Mouse (Mus musculus) heart, embryonic 15.5 days (tissue): ENCODE data around the gene Tfe3. TPM values are rescaled to one million over a fixed set of nuclear protein-coding genes. Genes with fewer than 3 reads are reported as not detected.
A peak's percentile ranks its signal among the peaks of the same experiment; 100 is the strongest.
"Not testable (repeated sequence)": the region's sequence is repeated elsewhere in the genome, so short reads cannot be mapped to it uniquely, and the experiment has no call there.

Experiments used
- ATAC-seq: fragments of 200-750 bp; cut with Nextera tagmentation; replicated peaks from 2 replicates; pipeline ENCODE4 v1.8.0; 2017; ENCODE audit warnings: low read depth, moderate TSS enrichment; ENCODE audit not compliant: insufficient number of reproducible peaks, insufficient read depth, low FRiP score
- H3K27ac ChIP-seq: fragments of 300-500 bp; sonication (generic); 2 replicates; pipeline ENCODE4 v1.5.1; 2015; ENCODE audit warnings: mild to moderate bottlenecking, inconsistent platforms
- H3K27me3 ChIP-seq: fragments of 300-500 bp; sonication (generic); 2 replicates; pipeline ENCODE4 v1.6.1; 2015; ENCODE audit warnings: inconsistent platforms
- H3K36me3 ChIP-seq: fragments of 300-500 bp; sonication (generic); 2 replicates; pipeline ENCODE4 v1.6.1; 2015; ENCODE audit warnings: mild to moderate bottlenecking, inconsistent platforms
- H3K4me1 ChIP-seq: fragments of 300-500 bp; sonication (generic); replicated peaks from 2 replicates; pipeline ENCODE4 v1.6.1; 2015; ENCODE audit warnings: inconsistent platforms
- H3K4me2 ChIP-seq: fragments of 300-500 bp; sonication (generic); 2 replicates; pipeline ENCODE4 v1.6.1; 2015; ENCODE audit warnings: inconsistent platforms, mild to moderate bottlenecking, moderate library complexity
- H3K4me3 ChIP-seq: fragments of 300-500 bp; sonication (generic); 2 replicates; pipeline ENCODE4 v1.5.1; 2015; ENCODE audit warnings: mild to moderate bottlenecking, inconsistent platforms
- H3K9ac ChIP-seq: fragments of 300-500 bp; sonication (generic); 2 replicates; pipeline ENCODE4 v1.6.1; 2015; ENCODE audit warnings: mild to moderate bottlenecking, inconsistent platforms
- H3K9me3 ChIP-seq: fragments of 300-500 bp; sonication (generic); replicated peaks from 2 replicates; pipeline ENCODE4 v1.6.1; 2016; ENCODE audit warnings: inconsistent platforms
- WGBS: fragments of 180-500 bp; shearing (Covaris S2); methylation state at CpG from one replicate; pipeline ENCODE4 v1.1.7; 2015; ENCODE audit warnings: mixed read lengths; 5-methylcytosine and 5-hydroxymethylcytosine counted together
- polyA plus RNA-seq: library from polyadenylated mRNA; unstranded; fragments of >200 nt; fragmentation: Nextera tagmentation; extraction: Ambion mirVana; gene quantifications from 2 replicates; pipeline ENCODE4 v1.2.1, GENCODE M21; 2015

The Tfe3 gene
- polyA plus RNA-seq, 1 experiment from 2014 or later, result 16.6 TPM

DNA sequence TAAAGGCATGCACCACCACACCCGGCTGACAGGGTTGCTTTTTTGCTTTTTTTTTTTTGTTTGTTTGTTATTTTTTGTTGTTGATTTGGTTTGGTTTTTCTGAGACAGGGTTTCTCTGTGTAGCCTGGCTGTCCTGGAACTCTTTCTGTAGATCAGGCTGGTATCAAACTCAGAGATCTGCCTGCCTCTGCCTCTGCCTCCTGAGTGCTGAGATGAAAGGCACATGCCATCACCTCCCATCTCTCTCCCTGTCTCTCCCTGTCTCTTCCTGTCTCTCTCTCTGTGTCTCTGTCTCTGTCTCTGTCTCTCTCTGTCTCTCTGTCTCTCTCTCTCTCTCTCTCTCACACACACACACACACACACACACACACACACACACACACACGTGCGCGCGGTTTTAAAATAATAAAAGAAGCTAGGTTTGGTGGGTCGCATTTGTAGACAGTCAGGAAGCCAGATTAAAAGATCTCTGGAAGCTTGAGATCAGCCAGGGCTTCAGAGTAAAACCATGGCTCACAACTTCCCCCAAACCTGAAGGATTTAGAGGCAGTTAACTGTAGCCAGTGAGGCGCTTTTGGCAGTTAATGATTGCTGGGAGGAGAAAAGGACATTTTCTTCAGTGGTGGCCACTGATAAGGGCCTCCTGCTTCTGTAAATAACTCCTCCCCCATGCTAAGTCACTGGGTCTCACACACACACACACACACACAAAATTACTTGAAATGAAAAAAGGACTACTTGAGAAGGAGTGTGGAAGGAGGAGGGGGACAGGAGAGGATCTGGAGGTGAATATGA lies 16.3 kb downstream of the Tfe3 start:
- H3K4me2 ChIP-seq, result no peak overlapping the region
- H3K36me3 ChIP-seq, result no peaks in the 10 kb centered on the region
- no peak overlapping the region for H3K4me3 ChIP-seq
- no peaks in the 10 kb centered on the region for H3K27me3 ChIP-seq
- no peaks in the 10 kb centered on the region for H3K9me3 ChIP-seq
- no peaks in the 10 kb centered on the region for H3K4me1 ChIP-seq
- H3K27ac ChIP-seq, result no peak overlapping the region
- H3K9ac ChIP-seq, result no peak overlapping the region
- 66% methylated on average over 7 of the region's 7 CpGs for WGBS
- ATAC-seq, result no peak

DNA sequence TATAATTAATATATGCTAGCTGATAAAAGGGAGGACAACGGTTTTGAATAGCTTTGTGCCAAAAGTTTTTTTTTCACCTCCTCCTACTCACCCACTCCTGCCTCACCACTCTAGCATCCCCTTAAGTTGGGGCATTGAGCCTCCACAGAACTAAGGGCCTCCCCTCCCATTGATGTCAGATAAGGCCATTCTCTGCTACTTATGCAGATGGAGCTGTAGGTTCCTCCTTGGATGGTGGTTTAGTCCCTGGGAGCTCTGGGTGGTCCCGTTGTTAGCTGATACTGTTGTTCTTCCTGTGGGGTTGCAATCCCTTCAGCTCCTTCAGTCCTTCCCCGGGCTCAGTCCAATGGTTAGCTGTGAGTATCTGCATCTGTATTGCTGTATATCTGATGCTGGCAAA lies 16.9 kb downstream of the Tfe3 start:
- no peak for ATAC-seq
- H3K4me2 ChIP-seq, result no peak overlapping the region
- 20% methylated on average over 3 of the region's 3 CpGs for WGBS
- H3K9ac ChIP-seq, result no peak overlapping the region
- no peaks in the 10 kb centered on the region for H3K36me3 ChIP-seq
- no peaks in the 10 kb centered on the region for H3K4me1 ChIP-seq
- no peak overlapping the region for H3K27ac ChIP-seq
- H3K27me3 ChIP-seq, result no peaks in the 10 kb centered on the region
- H3K4me3 ChIP-seq, result no peak overlapping the region
- H3K9me3 ChIP-seq, result no peaks in the 10 kb centered on the region

DNA sequence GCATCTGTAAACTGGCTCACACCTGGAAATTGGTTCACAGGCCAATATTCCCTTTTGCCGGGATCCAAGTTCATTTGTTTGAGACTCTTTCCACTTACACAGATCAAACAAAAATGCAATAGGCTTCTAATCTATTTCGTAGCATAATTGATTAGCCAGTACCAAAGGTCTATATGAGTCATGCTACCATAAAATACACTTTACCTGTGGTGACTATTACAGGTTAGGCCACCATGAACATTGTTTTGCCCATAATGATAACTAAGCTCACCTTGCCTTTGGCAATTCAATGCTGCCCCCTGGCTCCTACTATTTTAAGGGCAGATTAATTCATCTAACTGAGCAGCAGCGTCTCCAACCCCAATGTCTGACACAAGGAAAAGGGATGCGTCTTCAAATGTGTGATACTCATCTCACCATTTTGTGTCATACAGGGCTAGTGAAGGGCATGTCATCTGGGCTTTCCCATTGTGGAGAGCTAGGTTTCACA lies 20.3 kb downstream of the Tfe3 start:
- H3K9ac ChIP-seq, result no peak overlapping the region
- WGBS, result 64% methylated on average over 4 of the region's 4 CpGs
- no peak overlapping the region for H3K27ac ChIP-seq
- no peaks in the 10 kb centered on the region for H3K27me3 ChIP-seq
- no peaks in the 10 kb centered on the region for H3K36me3 ChIP-seq
- no peak overlapping the region for H3K4me3 ChIP-seq
- no peaks in the 10 kb centered on the region for H3K4me1 ChIP-seq
- H3K4me2 ChIP-seq, result no peak overlapping the region
- no peaks in the 10 kb centered on the region for H3K9me3 ChIP-seq
- ATAC-seq, result no peak

DNA sequence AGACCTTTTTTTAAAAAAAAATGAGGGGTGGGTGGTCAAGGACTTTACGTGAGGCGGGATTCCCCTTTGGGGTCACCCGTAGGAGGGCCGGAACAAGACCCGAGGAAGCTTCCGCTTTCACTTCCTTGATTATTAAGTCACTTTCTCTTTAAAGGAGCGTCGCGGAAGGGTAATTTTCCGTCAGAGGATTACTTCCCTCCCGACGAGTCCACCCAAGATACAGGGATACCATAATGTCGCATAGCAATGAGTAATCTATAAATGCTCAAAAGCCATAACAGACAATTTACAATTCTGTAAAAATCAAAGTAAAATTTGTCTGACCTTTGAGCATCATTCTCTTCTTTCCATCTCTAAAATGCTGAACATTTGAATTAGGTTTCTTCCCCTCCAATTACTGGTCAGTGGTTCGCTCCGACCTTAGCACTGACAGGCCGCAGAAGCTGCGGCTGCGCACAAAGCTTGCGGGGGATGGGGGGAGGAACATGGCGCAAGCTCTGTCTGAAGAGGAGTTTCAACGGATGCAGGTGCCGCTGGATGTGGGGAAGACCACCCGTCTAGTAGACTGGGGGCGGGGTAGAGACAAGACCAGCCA lies 27.3 kb downstream of the Tfe3 start, which contains the start of gene Gripap1:
TSS of gene Gripap1 (plus strand) at position 224 of the 595 bp plus-strand sequence.
- H3K36me3 ChIP-seq, result no peaks in the 10 kb centered on the region
- 13% methylated on average over 24 of the region's 24 CpGs for WGBS

DNA sequence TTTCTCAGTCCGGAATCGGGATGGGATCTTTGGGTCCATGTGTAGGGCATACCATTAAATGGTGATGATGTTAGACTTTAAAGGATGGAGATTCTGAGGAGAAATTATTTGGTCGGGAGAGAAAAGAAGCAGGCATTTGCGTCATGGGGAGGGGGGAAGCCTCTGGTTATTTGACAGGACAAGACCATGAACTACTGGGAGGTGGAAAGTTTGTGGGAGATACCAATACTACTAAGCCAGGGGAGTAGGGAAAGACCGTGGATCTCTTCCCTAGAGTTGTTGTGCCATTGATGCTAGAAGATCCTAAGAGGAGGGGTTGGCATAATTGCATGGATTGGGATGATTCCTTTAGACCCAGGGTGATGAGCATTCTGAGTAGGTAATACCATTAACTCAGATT lies 27.9 kb downstream of the Tfe3 start:
- no peaks in the 10 kb centered on the region for H3K36me3 ChIP-seq
- no peak for ATAC-seq
- H3K9me3 ChIP-seq, result no peaks in the 10 kb centered on the region
- H3K9ac ChIP-seq, result peak overlapping the region; percentile 56; the same call in 1 of the 2 replicates
- 19% methylated on average over 5 of the region's 5 CpGs for WGBS
- peak overlapping the region; percentile 62 for H3K4me3 ChIP-seq
- no peaks in the 10 kb centered on the region for H3K27me3 ChIP-seq
- peaks cover 7% of the 10 kb centered on the region for H3K4me1 ChIP-seq
- peak overlapping the region; percentile 57 for H3K4me2 ChIP-seq
- no peak overlapping the region for H3K27ac ChIP-seq

More for the DNA sequence above, 27.3 kb downstream of the Tfe3 start, which contains the start of gene Gripap1:
- Histone ChIP-seq H3K4me1 (peaks cover 7% of the 10 kb centered on the region), H3K27ac (no peak within 1 kb of the TSS), H3K9me3 (no peaks in the 10 kb centered on the region), H3K9ac (peak within 1 kb of the TSS; percentile 56; the same call in 1 of the 2 replicates), H3K4me3 (peak within 1 kb of the TSS; percentile 62), H3K27me3 (no peaks in the 10 kb centered on the region), H3K4me2 (peak within 1 kb of the TSS; percentile 57)
- peak; percentile 69 for ATAC-seq

DNA sequence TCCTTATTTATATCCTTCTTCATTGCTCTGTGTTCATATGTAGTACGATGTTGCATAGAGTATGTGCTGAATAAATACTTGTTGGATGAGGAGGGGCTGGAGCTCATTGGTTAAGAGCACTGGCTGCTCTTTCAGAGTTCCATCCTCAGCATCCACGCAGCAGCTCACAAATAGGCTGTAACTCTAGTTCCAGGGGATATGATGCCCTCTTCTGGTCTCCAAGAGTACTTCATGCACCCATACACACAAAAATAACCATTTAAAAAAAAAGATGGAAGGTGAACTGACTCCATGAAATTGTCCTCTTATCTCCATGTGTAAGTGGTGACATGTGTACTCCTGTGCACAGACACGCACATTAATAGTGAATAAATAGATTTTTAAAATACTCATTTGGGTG lies 31.0 kb downstream of the Tfe3 start:
- no peak for ATAC-seq
- H3K4me1 ChIP-seq, result peaks cover 7% of the 10 kb centered on the region

DNA sequence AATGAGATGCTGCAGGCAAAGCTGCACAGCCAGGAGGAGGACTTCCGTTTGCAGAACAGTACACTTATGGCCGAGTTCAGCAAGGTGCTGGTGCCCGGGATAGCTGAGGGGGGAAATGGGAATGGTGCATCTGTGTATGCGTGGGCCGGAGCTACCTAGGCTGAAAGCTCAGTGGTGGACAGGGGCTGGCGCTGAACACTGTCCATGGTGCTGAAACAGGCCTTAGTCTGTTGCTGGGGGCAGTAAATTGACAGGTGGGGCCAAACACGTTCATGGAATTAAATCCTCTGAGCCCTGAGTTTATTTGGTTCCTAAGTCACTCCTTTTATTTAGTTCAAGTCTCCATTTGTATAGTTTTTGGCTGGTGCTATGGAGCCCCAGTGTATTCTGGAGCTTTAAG lies 32.7 kb downstream of the Tfe3 start:
- H3K4me1 ChIP-seq, result peaks cover 7% of the 10 kb centered on the region
- H3K4me3 ChIP-seq, result no peak overlapping the region
- peaks cover 5% of the 10 kb centered on the region; the same call in 1 of the 2 replicates for H3K36me3 ChIP-seq
- no peak for ATAC-seq
- no peak overlapping the region for H3K27ac ChIP-seq
- H3K27me3 ChIP-seq, result no peaks in the 10 kb centered on the region
- WGBS, result 21% methylated on average over 7 of the region's 7 CpGs
- no peak overlapping the region for H3K4me2 ChIP-seq
- no peaks in the 10 kb centered on the region for H3K9me3 ChIP-seq
- H3K9ac ChIP-seq, result no peak overlapping the region

More for the DNA sequence above, 31.0 kb downstream of the Tfe3 start:
- H3K27me3 ChIP-seq, result no peaks in the 10 kb centered on the region
- H3K4me3 ChIP-seq, result no peak overlapping the region
- H3K4me2 ChIP-seq, result no peak overlapping the region
- H3K36me3 ChIP-seq, result no peaks in the 10 kb centered on the region
- no peaks in the 10 kb centered on the region for H3K9me3 ChIP-seq
- H3K9ac ChIP-seq, result no peak overlapping the region
- WGBS, result 42% methylated on average over 3 of the region's 3 CpGs
- no peak overlapping the region for H3K27ac ChIP-seq

DNA sequence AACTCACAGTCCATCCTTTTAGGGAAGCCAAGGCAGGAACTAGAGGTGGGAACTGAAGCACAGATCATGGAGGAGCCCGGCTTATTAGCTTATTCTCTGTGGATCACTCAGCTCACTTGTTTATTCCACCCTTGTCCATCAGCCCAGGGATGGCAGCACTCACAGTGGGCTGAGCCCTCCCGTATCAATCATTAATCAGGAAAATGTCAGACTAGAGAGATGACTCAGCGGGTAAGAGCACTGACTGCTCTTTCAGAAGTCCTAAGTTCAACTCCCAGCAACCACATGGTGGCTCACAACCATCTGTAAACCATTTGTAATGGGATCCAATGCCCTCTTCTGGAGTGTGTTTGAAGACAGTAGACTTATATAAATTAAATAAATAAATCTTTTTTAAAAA lies 35.0 kb downstream of the Tfe3 start:
- no peak for ATAC-seq
- H3K4me3 ChIP-seq, result no peak overlapping the region
- H3K4me2 ChIP-seq, result no peak overlapping the region
- no peaks in the 10 kb centered on the region for H3K27me3 ChIP-seq
- peaks cover 5% of the 10 kb centered on the region; the same call in 1 of the 2 replicates for H3K36me3 ChIP-seq
- no peaks in the 10 kb centered on the region for H3K9me3 ChIP-seq
- H3K4me1 ChIP-seq, result no peaks in the 10 kb centered on the region
- WGBS, result 84% methylated on average over 3 of the region's 3 CpGs
- no peak overlapping the region for H3K9ac ChIP-seq
- H3K27ac ChIP-seq, result no peak overlapping the region

DNA sequence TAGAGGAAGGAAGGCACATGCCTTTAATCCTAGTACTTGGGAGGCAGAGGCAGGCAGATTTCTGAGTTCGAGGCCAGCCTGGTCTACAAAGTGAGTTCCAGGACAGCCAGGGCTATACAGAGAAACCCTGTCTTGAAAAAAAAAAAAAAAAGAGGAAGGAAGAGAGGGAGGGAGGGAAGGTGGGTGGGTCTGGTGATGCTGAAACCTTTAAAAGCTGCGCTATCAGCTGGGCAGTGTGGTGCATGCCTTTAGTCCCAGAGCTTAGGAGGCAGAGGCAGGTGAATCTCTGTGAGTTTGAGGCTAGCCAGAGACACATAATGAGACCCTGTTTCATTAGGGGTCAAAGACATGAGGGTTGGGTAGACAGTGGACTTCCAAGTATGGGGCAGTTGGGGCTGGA lies 39.8 kb downstream of the Tfe3 start:
- not testable (repeated sequence) for H3K9me3 ChIP-seq, H3K4me3 ChIP-seq, H3K36me3 ChIP-seq, H3K4me1 ChIP-seq, ATAC-seq, H3K9ac ChIP-seq, H3K4me2 ChIP-seq, H3K27me3 ChIP-seq, H3K27ac ChIP-seq
- 79% methylated on average over 2 of the region's 2 CpGs for WGBS

DNA sequence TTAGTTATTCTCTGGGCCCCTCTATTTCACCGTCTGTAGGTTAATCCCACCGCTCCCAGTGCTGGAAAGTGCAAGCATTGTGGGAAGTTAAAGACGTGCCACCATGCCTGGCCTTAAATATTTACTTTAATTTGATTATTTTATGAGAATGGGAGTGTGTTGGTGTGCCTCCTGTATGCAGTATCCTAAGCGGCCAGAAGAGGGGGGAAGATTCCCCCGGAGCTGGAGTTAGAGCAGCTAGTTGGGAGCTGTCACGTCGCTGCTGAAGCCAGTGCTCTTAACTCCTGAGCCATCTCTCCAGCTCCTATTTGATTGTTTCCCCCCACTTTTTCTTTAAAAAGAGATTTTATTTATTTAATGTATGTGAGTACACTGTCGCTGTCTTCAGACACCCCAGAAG lies 52.7 kb downstream of the Tfe3 start:
- not testable (repeated sequence) for H3K4me2 ChIP-seq, H3K9me3 ChIP-seq, H3K9ac ChIP-seq, H3K36me3 ChIP-seq, ATAC-seq, H3K4me1 ChIP-seq, H3K27me3 ChIP-seq, H3K4me3 ChIP-seq, H3K27ac ChIP-seq
- 51% methylated on average over 8 of the region's 8 CpGs for WGBS

DNA sequence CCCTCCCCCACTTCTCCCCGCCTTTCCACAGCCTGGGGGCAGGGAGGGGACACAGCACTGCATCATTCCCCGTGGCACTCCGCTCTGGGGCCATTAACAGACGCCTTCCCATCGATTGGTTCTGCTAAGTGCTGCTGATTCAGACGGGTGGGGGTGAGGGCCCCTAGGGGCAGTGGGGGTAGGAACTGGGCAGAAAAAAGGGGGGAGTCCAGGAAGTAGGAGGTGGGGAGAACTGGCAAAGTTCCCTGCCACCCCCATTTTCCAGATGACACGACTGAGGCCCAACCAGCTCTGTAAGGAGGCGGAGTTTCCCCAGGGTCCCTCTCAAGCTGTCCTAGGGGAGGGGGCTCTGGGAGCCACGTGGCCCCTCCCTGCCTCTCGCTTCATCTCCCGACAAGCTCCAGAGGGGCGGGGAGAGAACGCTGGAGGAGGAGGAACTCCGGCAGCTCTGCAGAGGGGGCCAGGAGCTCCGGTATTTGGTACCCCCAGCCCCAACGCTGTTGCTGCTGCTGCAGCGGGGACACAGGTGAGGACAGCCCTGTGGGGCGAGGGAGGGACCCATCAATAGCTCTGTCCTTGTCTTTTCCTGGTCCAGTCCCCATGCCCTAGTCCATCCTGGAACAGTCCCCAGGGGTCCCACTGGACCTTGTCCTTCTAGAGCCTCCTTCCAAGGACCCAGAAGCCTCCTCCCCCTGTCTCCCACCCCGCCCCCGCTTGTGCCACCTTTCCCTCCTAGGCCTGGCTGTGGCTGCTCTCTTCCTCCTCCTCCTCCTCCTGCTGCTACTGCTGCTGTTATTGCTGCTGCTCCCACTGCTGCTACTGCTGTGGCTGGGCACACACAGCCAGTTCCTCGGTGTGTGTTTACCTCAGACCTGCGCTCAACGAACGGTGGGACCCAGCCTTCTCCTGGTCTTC lies 59.8 kb downstream of the Tfe3 start, which contains the start of gene Kcnd1:
TSS of gene Kcnd1 (plus strand) at position 425 of the 915 bp plus-strand sequence.
- Histone ChIP-seq H3K9ac (peak within 1 kb of the TSS; percentile 43), H3K36me3 (peaks cover 4% of the 10 kb centered on the region; the same call in 1 of the 2 replicates), H3K9me3 (no peaks in the 10 kb centered on the region), H3K27me3 (no peaks in the 10 kb centered on the region), H3K4me2 (peak within 1 kb of the TSS; percentile 70), H3K27ac (no peak within 1 kb of the TSS), H3K4me1 (peaks cover 3% of the 10 kb centered on the region), H3K4me3 (peak within 1 kb of the TSS; percentile 47)
- 18% methylated on average over 23 of the region's 24 CpGs for WGBS
- ATAC-seq, result peak; percentile 70
